Mouse (Mus musculus) hindbrain, embryonic 13.5 days (tissue): ENCODE results near the gene Bag1. TPM values are rescaled to one million over a fixed set of nuclear protein-coding genes. Genes with fewer than 3 reads are reported as not detected.

ENCODE experiments used
- ATAC-seq: fragments of 200-750 bp; cut with Nextera tagmentation; 2 replicates; pipeline ENCODE4 v1.8.0; 2017; ENCODE audit warnings: moderate TSS enrichment; ENCODE audit not compliant: low FRiP score
- H3K27ac ChIP-seq: fragments of 300-500 bp; sonication (generic); 2 replicates; pipeline ENCODE4 v1.5.1; 2015; ENCODE audit warnings: inconsistent platforms, mild to moderate bottlenecking, moderate library complexity
- H3K27me3 ChIP-seq: fragments of 300-500 bp; sonication (generic); 2 replicates; pipeline ENCODE4 v1.6.1; 2015; ENCODE audit warnings: mild to moderate bottlenecking, inconsistent platforms
- H3K36me3 ChIP-seq: fragments of 300-500 bp; sonication (generic); 2 replicates; pipeline ENCODE4 v1.6.1; 2015; ENCODE audit warnings: mild to moderate bottlenecking, inconsistent platforms
- H3K4me1 ChIP-seq: fragments of 300-500 bp; sonication (generic); replicated peaks from 2 replicates; pipeline ENCODE4 v1.6.1; 2015; ENCODE audit warnings: inconsistent platforms
- H3K4me2 ChIP-seq: fragments of 300-500 bp; sonication (generic); 2 replicates; pipeline ENCODE4 v1.6.1; 2015; ENCODE audit warnings: inconsistent platforms, mild to moderate bottlenecking, moderate library complexity
- H3K4me3 ChIP-seq: fragments of 300-500 bp; sonication (generic); 2 replicates; pipeline ENCODE4 v1.5.1; 2015; ENCODE audit warnings: mild to moderate bottlenecking, inconsistent platforms
- H3K9ac ChIP-seq: fragments of 300-500 bp; sonication (generic); 2 replicates; pipeline ENCODE4 v1.6.1; 2015; ENCODE audit warnings: mild to moderate bottlenecking, inconsistent platforms
- H3K9me3 ChIP-seq: fragments of 300-500 bp; sonication (generic); 2 replicates; pipeline ENCODE4 v1.6.1; 2016; ENCODE audit warnings: inconsistent platforms
- WGBS: fragments of 180-500 bp; shearing (Covaris S2); methylation state at CpG from one replicate; pipeline ENCODE4 v1.1.7; 2015; 5-methylcytosine and 5-hydroxymethylcytosine counted together
- polyA plus RNA-seq: library from polyadenylated mRNA; unstranded; fragments of >200 nt; fragmentation: Nextera tagmentation; extraction: Ambion mirVana; gene quantifications from 2 replicates; pipeline ENCODE4 v1.2.1, GENCODE M21; 2015

Gene Bag1
- polyA plus RNA-seq, result 201 and 205 TPM in 2 replicates

DNA sequence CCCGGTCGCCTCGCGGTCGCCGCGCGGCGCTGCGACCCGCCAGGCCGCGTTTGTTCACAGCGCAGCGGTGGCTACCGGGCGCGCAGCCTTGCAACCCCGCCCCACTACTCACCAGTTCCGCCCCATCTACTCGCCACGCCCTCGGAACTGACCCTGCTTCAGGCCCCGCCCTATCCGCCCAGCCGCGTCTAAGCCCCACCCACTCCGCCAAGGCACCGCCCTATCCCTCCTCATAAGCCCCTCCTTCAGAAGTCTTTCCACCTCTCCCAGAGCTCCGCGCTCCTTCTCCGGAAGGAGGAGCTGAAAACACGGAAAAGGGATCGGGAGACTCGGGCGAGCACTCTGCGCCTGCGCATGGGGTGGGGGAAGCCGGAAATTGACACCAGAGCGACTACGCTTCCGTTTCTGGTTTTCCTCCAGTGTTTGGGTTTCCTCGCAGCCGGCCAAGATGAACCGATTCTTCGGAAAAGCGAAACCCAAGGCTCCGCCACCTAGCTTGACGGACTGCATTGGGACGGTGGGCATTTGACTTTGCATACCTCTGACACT, at the start of gene Bag1, which contains the start of gene Chmp5:
Gene Bag1, minus strand, starts transcription at position 135 of the 549 bp plus-strand sequence.
Gene Chmp5, plus strand, starts transcription at position 248 of the 549 bp plus-strand sequence.
- peak within 1 kb of the TSS; percentile 93 for H3K4me3 ChIP-seq
- H3K9ac ChIP-seq, result peak within 1 kb of the TSS; percentile 89
- H3K4me1 ChIP-seq, result peaks cover 29% of the 10 kb centered on the region
- peak within 1 kb of the TSS; percentile 95 for H3K4me2 ChIP-seq
- H3K27me3 ChIP-seq, result no peaks in the 10 kb centered on the region
- WGBS, result under 1% methylated on average over 47 of the region's 50 CpGs
- H3K9me3 ChIP-seq, result no peaks in the 10 kb centered on the region
- H3K27ac ChIP-seq, result peak within 1 kb of the TSS; percentile 92
- peaks cover 58% of the 10 kb centered on the region for H3K36me3 ChIP-seq
- peak; percentile 97 for ATAC-seq

DNA sequence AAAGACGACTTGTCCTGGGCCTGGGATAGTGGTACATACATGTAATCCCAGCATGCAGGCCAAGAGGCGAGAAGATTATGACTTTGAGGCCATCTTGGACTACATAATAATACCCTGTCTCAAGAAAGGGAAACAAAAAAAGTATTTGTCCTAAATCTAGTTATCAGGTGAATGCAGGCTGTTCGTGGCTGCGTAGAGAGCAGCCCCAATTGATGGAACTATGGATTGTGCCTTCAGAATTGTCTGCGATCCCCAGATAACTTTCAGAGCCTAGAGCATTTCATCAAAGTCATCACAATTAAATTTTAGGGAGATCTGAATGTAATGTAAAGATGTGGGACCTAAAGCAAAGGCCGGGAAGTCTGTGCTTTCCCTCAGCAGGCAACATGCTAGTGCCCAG, 48.2 kb upstream of the Bag1 start:
- Histone ChIP-seq H3K4me2 (no peak overlapping the region), H3K27me3 (no peaks in the 10 kb centered on the region), H3K9me3 (no peaks in the 10 kb centered on the region), H3K27ac (no peak overlapping the region), H3K4me3 (no peak overlapping the region), H3K36me3 (peaks cover 94% of the 10 kb centered on the region), H3K4me1 (no peaks in the 10 kb centered on the region), H3K9ac (no peak overlapping the region)
- whole genome bisulfite sequencing, result 97% methylated on average over 6 of the region's 6 CpGs
- no peak for ATAC-seq

DNA sequence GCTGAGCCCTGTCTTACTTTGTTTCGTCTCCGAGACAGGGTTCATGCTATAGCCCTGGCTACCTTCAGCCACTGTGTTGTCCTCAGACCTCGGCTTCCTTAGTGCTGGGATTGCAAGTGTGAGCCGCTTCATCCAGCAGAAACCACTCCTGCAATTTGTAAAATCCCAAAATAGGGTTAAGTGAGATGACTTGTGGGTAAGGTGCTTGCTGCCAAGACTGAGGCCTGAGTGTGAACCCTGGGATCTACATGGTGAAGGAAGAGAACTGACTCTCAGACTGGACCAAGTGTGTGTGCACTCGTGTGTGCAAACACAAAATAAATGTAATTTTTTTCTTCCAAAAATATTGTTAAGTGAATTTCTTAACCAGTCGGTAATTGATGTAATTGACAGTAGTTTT, 41.5 kb upstream of the Bag1 start:
- H3K4me2 ChIP-seq, result no peak overlapping the region
- H3K36me3 ChIP-seq, result peaks cover 92% of the 10 kb centered on the region
- no peak for ATAC-seq
- no peaks in the 10 kb centered on the region for H3K9me3 ChIP-seq
- H3K27me3 ChIP-seq, result no peaks in the 10 kb centered on the region
- H3K4me1 ChIP-seq, result no peaks in the 10 kb centered on the region
- no peak overlapping the region for H3K9ac ChIP-seq
- no peak overlapping the region for H3K4me3 ChIP-seq
- 86% methylated on average over 6 of the region's 6 CpGs for WGBS
- H3K27ac ChIP-seq, result no peak overlapping the region

- H3K4me1 ChIP-seq, result no peaks in the 10 kb centered on the region
- H3K27ac ChIP-seq, result no peak overlapping the region
- H3K4me3 ChIP-seq, result no peak overlapping the region
- no peak overlapping the region for H3K9ac ChIP-seq
- H3K27me3 ChIP-seq, result no peaks in the 10 kb centered on the region
- WGBS, result 88% methylated on average over 1 of the region's 1 CpGs
- H3K36me3 ChIP-seq, result peaks cover 66% of the 10 kb centered on the region
- no peak for ATAC-seq
- no peak overlapping the region for H3K4me2 ChIP-seq
- H3K9me3 ChIP-seq, result no peaks in the 10 kb centered on the region
Observed at GRCm38 (mm10) chr4:40983686-40984085, 35.6 kb upstream of the Bag1 start.

DNA sequence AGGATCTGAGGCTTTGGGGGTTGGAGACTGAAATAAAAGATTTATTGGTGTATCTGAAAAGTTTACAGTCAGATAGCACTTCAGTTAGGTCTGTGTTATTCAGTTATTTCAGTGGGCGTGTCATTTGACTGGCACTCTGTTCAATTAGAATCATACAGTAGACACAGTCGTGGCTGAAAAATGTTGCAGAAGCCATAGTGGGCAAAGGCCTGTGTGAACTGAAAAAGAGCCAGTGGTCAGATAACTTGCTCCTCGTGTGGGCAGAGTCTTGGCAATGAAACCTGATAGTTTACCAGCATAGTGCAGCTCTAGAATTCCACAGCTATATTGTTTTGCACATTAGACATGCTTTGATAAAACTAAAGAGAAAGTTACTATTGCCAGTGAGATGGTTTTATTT, 34.4 kb upstream of the Bag1 start:
- no peaks in the 10 kb centered on the region for H3K27me3 ChIP-seq
- 88% methylated on average over 3 of the region's 3 CpGs for WGBS
- H3K4me3 ChIP-seq, result no peak overlapping the region
- H3K9me3 ChIP-seq, result no peaks in the 10 kb centered on the region
- no peak overlapping the region for H3K9ac ChIP-seq
- H3K4me1 ChIP-seq, result no peaks in the 10 kb centered on the region
- H3K4me2 ChIP-seq, result no peak overlapping the region
- no peak overlapping the region for H3K27ac ChIP-seq
- ATAC-seq, result no peak
- peaks cover 68% of the 10 kb centered on the region for H3K36me3 ChIP-seq

DNA sequence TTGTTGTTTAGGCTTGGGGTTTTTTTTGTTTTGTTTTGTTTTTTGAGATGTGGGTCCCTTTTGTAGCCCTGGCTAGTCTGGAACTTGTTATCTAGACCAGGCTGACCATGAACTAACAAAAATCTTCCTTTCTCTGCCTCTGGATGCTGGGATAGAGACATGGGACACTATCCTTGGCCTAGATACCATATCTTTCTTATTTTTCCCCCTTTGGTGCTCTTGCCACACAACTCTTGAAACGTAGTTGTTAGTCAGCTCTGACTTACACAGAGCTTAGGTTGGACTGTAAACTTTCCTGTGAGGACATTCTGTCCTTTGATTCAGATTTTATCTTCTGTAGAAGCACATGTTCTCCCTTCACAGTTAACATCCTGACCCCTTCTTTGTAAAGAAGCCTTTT, 31.3 kb upstream of the Bag1 start:
- H3K27me3 ChIP-seq, result no peaks in the 10 kb centered on the region
- no peaks in the 10 kb centered on the region for H3K9me3 ChIP-seq
- ATAC-seq, result no peak
- no peaks in the 10 kb centered on the region for H3K4me1 ChIP-seq
- no peak overlapping the region for H3K27ac ChIP-seq
- peaks cover 55% of the 10 kb centered on the region for H3K36me3 ChIP-seq
- WGBS, result 90% methylated on average over 1 of the region's 1 CpGs
- H3K9ac ChIP-seq, result no peak overlapping the region
- H3K4me3 ChIP-seq, result no peak overlapping the region
- H3K4me2 ChIP-seq, result no peak overlapping the region

DNA sequence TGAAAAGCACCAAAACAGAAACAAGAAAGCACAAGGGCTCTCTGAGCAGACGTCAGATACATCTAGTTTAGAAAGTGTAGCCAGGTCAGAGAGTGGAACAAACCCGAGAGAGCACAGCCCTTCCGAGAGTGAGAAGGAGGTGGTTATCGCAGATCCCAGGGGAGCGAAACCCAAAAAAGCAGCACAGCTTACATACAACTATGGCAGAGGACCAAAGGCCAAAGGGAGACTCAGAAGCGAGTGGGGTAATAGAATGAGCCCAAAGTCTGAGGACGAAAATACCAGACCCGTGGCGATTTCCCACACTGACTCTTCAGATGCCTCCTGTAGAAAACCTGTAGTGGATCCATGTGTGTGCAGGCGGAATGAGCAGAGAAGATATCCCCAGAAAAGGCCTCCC, 28.6 kb upstream of the Bag1 start:
- WGBS, result 92% methylated on average over 10 of the region's 10 CpGs

DNA sequence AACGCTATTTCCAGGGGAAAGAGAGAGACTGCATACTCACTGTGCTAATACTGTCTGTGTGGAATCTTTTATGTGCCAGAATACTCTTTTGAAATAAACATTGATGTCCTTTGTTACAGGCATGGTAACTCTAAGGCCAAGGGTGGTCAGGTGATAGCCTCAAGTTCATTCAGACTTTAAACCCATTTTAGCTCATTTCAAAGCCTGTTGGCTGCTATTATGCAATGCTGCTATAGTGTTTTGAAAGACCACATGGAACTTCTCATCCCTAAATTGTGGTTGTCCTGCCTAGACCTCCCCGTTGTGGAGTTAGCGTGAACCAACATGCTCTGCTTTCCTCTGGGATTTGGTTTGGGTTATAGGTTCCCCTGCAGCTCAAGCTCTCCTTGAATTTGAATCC, 27.6 kb upstream of the Bag1 start:
- Histone ChIP-seq H3K4me3 (no peak overlapping the region), H3K27me3 (no peaks in the 10 kb centered on the region), H3K4me2 (no peak overlapping the region), H3K4me1 (peaks cover 14% of the 10 kb centered on the region), H3K9ac (no peak overlapping the region), H3K36me3 (peaks cover 45% of the 10 kb centered on the region), H3K27ac (no peak overlapping the region), H3K9me3 (no peaks in the 10 kb centered on the region)
- no peak for ATAC-seq
- WGBS, result 98% methylated on average over 3 of the region's 3 CpGs

More for the DNA sequence above, 28.6 kb upstream of the Bag1 start:
- Histone ChIP-seq H3K9ac (no peak overlapping the region), H3K27ac (no peak overlapping the region), H3K27me3 (no peaks in the 10 kb centered on the region), H3K36me3 (peaks cover 54% of the 10 kb centered on the region), H3K4me2 (no peak overlapping the region), H3K4me3 (no peak overlapping the region), H3K4me1 (peaks cover 14% of the 10 kb centered on the region), H3K9me3 (no peaks in the 10 kb centered on the region)
- no peak for ATAC-seq

GRCm38 (mm10) chr4:40974011-40974410, 25.9 kb upstream of the Bag1 start:
- H3K9me3 ChIP-seq, result no peaks in the 10 kb centered on the region
- H3K4me3 ChIP-seq, result no peak overlapping the region
- no peak overlapping the region for H3K9ac ChIP-seq
- no peak overlapping the region for H3K4me2 ChIP-seq
- H3K27me3 ChIP-seq, result no peaks in the 10 kb centered on the region
- no peak for ATAC-seq
- peaks cover 30% of the 10 kb centered on the region for H3K36me3 ChIP-seq
- H3K27ac ChIP-seq, result no peak overlapping the region
- WGBS, result 97% methylated on average over 1 of the region's 1 CpGs
- H3K4me1 ChIP-seq, result peaks cover 22% of the 10 kb centered on the region

DNA sequence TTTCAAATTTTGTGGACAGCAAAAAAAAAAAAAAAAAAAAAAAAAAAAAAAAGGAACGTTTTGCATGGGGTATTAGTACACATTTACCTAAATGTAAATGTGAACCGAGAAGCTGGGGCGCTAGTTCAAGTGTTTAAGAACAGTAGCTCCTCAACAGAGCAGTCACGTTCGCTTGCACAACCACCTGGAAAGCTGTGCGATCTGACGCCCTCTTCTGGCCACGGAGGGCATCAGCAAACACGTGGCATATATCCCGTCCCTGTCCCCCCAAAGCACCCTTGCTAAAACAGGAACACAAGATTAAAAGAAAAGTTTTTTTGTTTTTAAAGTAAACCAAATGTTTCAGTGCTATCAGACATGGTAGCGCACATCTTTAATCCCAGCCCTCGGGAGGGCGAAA, 23.6 kb upstream of the Bag1 start:
- no peaks in the 10 kb centered on the region for H3K27me3 ChIP-seq
- peaks cover 22% of the 10 kb centered on the region for H3K36me3 ChIP-seq
- peak overlapping the region; percentile 76 for H3K4me2 ChIP-seq
- 25% methylated on average over 13 of the region's 13 CpGs for WGBS
- peaks cover 22% of the 10 kb centered on the region for H3K4me1 ChIP-seq
- H3K9ac ChIP-seq, result peak overlapping the region; percentile 93; the same call in 1 of the 2 replicates
- ATAC-seq, result no peak
- H3K27ac ChIP-seq, result peak overlapping the region; percentile 92; the same call in 1 of the 2 replicates
- peak overlapping the region; percentile 82 for H3K4me3 ChIP-seq
- H3K9me3 ChIP-seq, result no peaks in the 10 kb centered on the region

DNA sequence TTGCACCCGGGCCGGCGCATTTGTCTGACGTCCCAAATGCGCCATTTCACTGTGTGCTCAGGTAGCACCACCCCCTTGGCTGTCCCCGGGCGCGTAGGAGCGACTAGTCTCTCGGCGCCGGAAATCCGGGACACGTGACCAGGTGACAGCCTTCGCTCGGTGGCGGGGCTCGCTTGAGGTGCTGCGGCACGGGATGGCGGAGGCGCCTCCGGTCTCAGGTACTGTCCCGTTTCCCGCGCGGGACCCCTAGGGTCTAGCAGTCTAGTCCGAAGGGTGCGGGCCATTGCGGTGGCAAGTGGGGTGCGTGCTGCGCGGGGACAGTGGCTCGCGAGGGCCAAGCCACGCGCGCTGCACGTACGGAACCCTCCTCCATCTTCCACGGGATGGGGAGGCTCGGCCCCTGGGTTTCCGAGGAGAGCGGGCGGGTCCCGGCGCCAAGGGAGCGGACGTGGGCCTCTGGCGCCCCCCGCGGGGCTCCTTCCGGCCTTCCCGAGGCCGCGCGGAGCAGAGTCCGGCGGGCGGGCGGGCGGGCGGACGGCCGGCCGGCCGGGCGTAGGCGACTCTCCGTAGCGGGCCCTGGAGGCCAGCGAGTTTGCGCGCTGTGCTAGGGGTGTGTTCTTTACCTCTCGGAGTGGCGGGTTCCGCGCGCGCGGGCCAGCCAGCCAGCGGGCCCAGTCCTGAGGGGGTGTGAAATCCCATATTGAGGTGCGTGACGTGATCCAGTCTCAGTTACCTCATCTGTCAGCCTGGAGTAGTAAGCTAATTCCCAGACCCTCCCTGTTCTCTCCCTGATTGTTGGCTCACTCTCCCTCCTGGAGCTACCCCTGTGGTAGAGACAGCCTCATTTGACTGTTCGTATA, 23.0 kb upstream of the Bag1 start, which contains the start of gene Nfx1:
Gene Nfx1, plus strand, starts transcription at position 65 of the 860 bp plus-strand sequence.
- peaks cover 24% of the 10 kb centered on the region for H3K36me3 ChIP-seq
- peaks cover 22% of the 10 kb centered on the region for H3K4me1 ChIP-seq
- peak within 1 kb of the TSS; percentile 93 for H3K9ac ChIP-seq
- no peaks in the 10 kb centered on the region for H3K9me3 ChIP-seq
- peak within 1 kb of the TSS; percentile 82 for H3K4me3 ChIP-seq
- ATAC-seq, result peak; percentile 98
- peak within 1 kb of the TSS; percentile 76 for H3K4me2 ChIP-seq
- H3K27me3 ChIP-seq, result no peaks in the 10 kb centered on the region
- under 1% methylated on average over 77 of the region's 85 CpGs for WGBS
- peak within 1 kb of the TSS; percentile 92 for H3K27ac ChIP-seq

DNA sequence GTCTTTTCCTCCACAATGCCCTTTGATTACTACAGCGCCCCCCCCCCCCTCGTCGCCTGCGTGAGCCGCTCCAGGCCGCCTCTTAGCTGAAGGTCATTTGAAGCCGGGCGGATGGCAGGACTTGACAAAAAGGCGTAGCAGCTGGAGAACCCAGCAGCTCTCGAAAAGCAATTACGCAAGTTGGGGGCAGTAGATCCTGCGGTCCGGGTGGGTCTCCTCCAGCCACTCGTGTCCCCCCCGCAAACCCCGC, 22.4 kb upstream of the Bag1 start:
- H3K9me3 ChIP-seq, result no peaks in the 10 kb centered on the region

More for the DNA sequence above, 22.4 kb upstream of the Bag1 start:
- Histone ChIP-seq H3K4me2 (peak overlapping the region; percentile 76), H3K27me3 (no peaks in the 10 kb centered on the region), H3K36me3 (peaks cover 25% of the 10 kb centered on the region), H3K9ac (peak overlapping the region; percentile 93), H3K4me3 (peak overlapping the region; percentile 82), H3K4me1 (peaks cover 22% of the 10 kb centered on the region), H3K27ac (peak overlapping the region; percentile 92)
- under 1% methylated on average over 13 of the region's 16 CpGs for WGBS
- ATAC-seq, result no peak
